Mouse (Mus musculus) erythroid progenitor cell, adult 5-6 weeks (primary cell): ENCODE measurements at regions not wholly inside any gene's neighbourhood (a gene's known extent, or its start where the extent isn't known, plus 50 kb on each side); places are given as distances from the start of the nearest gene placed in this dataset.
"Not testable (repeated sequence)": the region's sequence is repeated elsewhere in the genome, so short reads cannot be mapped to it uniquely, and the experiment has no call there.

Experiments used
- ATAC-seq: replicated peaks from 2 replicates; pipeline ENCODE4 v1.8.0; 2016; ENCODE audit warnings: moderate number of reproducible peaks, mild to moderate bottlenecking, moderate TSS enrichment, inconsistent platforms; ENCODE audit not compliant: poor library complexity, low FRiP score, severe bottlenecking

DNA sequence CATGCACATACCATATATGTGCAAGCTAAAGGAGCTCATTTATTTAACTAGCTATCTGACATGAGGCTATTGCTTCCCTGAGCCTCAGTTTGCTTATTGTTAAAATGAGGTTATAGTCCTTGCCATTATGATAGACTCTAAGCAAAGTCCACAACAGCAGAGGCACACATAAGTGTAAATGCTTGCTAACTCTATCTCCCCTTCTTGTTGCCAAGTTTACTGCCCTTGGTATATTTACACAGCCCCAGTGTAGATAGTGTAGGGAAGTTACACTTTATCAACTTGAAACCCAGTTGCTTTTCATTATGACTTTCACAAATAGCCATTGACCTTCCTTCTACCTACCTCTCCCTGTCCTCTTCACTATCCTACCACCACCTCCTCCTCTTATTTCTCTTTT lies 782.6 kb upstream of the Agtr1b start:
- no peak for ATAC-seq

- ATAC-seq, result no peak
Observed at GRCm38 (mm10) chr3:21128821-21129504, 762.0 kb upstream of the Agtr1b start.

DNA sequence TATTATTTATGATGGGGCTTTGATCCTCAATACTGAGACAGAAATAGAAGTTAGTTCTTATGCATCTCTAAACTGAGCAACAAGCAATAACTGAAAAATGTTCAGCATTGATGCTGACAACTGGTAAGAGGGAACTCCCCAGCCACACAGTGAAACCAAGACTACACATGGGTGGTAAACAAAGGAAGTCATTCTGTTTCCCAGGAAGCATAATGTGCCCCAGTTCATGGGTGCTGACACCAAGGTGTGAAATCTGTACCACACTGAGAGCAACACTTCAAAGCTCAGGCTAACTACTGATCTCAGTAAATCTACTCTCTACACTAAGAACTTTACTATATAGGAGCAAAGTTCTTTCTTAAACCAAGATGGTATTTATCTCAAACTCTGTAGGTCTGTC lies 759.2 kb upstream of the Agtr1b start:
- ATAC-seq, result no peak

DNA sequence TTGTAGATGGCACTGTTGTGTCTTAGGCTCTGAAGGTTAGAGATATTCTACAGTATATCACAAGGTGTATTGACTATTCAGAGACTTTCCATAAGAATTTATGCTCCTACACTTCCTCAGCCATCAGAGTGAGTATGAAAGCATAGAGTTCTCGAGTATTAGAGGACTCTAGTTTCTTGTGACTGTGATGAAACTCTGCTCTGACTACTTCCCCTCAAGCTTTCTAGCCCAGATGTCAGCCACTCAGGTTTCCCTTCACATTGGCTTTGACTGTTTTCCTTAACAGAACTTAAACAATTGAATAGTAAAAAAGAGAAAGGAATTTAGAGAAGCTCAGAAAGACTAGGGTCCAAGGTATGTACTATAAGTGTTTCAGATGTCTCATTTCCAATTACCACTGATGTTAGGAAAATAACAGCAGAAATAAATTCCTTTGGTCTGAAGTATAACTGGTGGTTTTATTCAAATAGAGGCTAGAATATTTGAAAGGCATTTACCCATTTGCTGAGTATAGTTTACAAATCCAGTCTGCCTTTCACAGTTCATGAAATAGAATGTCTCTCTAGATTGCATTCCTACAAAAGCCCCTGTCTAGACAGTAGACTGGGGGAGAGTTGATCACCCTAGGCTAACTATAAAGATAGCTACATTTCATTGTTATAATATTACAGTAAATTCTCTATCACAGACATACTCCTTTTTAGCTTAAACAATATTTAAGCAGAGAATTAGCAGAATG lies 751.4 kb upstream of the Agtr1b start:
- ATAC-seq, result no peak

DNA sequence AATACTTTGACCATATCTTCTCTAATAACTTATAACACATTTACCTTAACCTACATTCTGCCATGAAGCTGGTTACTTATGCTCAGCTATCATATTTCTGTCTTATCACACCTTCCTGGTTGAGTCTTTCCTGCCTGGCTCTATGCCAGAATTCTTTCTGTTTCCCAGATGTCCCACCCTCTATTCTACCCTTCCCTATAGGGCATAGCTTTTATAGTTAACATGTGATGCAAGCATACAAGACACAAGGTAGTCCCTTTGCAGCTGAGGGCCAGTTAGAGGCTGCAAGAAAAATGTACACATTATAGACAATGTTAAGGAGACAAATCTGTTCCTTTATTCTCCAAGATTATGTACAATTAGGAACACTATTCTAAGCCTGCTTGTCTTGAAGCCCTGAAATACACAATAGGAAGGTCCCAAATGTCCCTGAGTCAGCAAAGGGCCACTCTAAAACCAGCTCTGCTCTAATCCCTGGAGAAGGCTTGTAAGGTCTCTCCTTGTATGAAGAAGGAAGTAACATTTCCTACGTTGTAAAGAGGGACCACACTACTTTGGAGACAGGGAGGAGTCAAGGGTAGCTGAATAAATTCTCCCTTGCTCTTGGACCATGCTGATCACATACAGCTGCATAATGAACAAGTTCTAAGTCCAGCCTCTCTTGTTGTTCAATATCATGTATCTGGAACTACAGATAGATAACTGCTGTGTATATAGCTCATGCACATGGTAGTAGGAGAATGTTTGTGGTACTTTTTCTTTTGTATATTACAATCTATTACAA lies 745.0 kb upstream of the Agtr1b start:
- no peak for ATAC-seq

DNA sequence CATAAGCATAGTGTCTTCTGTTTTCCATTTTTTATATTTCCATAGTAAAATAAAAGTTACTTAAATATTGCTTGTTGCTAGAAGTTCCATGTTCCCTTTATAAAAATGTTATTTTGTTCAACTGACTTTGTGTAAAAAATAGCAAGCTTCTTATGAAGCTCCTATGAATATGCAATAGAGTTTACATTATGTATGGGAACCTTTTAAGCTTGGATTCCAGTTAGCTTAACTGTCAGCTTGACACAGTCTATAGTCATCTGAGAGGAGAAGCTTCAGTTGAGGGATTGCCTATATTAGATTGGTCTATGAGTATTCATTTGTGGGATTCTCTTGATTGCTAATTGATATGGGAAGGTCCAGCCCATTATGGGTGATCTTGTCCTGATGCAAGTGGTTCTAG lies 723.2 kb upstream of the Agtr1b start:
- ATAC-seq, result no peak

DNA sequence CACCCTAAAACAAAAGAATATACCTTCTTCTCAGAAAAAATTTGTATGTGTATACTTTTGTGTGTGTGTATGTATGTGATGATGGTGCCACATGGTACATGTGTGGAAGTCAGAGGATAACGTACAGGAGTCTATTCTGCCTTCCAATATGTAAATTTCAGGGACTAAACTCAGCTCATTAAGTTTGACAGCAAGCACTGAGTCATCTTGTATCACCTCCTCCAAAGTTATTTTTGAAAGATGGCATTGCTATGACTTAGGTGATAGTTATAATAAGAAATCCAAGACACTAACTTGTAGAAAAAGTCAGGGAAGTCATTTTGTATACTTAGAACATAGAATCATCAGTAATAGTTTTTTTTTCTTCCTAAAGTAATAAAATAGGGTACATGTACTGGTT lies 719.4 kb upstream of the Agtr1b start:
- ATAC-seq, result no peak

DNA sequence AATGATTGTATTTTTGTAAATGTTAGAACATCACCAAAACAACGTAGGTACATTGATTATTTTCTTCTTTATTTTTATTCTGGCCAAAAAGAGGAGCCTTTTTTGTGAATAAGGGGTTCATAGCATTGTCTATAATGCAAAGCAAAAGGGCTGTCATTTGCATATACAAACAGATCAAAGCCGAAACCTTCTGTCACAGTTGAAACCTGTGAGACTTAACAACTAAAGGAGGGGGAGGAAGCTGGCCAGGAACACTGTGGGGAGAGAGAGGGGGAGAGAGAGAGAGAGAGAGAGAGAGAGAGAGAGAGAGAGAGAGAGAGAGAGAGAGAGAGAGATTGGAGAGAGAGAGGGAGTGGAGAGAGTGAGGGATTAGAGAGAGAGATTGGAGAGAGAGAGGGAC lies 710.6 kb upstream of the Agtr1b start:
- no peak for ATAC-seq

- ATAC-seq, result not testable (repeated sequence)
Observed at GRCm38 (mm10) chr3:21053337-21053736, 686.4 kb upstream of the Agtr1b start.

DNA sequence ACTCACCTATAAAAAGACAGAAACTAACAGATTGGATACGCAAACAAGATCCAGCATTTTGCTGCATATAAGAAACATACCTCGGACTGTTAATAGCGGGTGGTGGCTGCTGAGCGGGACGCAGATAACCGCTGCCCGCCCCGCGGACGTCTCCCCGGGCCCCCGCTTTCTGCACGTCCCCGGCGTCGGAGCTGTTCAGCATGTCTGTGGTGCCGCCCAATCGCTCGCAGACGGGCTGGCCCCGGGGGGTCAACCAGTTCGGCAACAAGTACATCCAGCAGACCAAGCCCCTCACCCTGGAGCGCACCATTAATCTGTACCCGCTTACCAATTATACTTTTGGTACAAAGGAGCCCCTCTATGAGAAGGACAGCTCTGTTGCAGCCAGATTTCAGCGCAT lies 682.4 kb upstream of the Agtr1b start:
- peak; percentile 97 for ATAC-seq

- no peak for ATAC-seq
Observed at GRCm38 (mm10) chr3:21045981-21046380, 679.0 kb upstream of the Agtr1b start.

DNA sequence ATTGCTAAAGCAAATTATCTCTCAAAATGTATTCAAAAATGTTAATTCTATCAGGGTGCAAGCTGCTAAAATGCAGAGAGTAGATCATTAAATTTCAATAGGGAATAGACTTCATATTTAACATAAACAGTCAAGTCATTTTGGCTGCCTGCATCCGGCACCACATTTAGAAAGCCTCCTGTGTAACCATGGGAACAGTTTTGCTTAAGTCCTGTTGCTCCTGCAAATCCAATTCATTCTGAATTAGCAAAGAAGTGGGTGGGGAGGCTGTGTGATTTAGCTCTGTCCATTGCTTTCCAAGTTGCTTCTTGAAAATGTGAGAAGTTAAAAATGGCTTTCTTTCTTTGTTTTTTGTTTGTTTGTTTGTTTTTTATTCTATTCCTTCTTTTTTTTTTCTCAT lies 658.9 kb upstream of the Agtr1b start:
- ATAC-seq, result no peak

DNA sequence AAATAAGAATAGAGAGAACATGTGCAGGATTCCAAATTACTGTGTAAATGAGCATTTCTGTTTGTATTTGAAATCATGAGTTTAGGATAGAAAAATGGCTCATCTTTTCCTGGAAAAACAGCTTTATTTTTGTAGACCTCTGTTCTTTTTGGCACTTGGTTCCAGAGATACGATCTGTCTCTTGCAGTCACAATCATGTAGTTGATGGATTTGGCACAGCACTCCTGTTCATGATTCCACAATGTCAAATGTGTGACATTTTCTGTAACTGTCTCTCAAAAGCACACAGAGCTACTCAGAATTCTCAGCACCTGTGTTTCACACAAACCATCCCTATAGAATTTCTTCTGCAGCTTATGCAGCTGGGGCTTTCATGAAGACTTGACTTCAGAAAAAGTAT lies 654.0 kb upstream of the Agtr1b start:
- no peak for ATAC-seq

GRCm38 (mm10) chr3:21020297-21020696 lies 653.3 kb upstream of the Agtr1b start:
- no peak for ATAC-seq

- ATAC-seq, result no peak
Observed at GRCm38 (mm10) chr3:21009650-21010049, 642.7 kb upstream of the Agtr1b start.

- no peak for ATAC-seq
Observed at GRCm38 (mm10) chr3:20998295-20998694, 631.3 kb upstream of the Agtr1b start.

DNA sequence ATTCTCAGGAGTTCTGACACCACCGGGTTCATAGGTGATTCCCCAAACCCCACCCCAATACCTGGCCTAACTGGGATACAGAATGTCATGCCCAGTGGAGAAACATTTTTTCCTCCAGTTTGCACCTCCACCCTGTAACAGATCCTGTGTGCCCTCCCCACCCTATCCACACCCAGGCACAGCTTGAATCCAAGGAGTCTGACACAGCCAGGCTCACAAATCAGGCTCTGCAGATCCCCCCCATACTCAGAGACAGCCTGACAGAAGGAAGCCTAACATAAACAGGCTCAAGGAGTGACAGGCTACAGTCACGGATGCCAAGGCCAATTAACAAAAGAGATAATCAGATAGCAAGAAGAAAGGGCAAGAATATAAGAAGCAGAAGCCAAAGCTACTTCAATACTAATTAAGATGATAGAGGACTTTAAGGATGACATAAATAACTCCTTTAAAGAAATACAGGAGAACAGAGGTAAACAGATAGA lies 622.6 kb upstream of the Agtr1b start:
- no peak for ATAC-seq

DNA sequence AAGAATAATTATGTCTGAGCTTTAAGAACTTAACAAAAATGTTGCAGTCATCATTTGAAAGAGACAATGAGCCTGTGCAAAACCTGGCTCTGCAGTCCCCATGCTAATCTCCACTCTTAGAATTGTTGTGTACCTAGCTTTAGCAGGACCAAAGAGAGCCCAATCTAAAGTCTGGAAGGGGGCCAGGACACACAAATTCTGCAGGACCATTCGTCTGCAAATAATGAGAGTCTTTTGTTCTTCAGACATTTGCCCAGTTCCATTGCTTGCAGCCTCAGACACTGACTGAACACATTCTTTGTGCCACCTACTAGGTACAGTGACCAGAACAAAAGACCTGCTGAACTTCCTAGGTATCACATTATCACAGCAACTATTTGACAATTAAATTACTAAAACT lies 620.0 kb upstream of the Agtr1b start:
- no peak for ATAC-seq

DNA sequence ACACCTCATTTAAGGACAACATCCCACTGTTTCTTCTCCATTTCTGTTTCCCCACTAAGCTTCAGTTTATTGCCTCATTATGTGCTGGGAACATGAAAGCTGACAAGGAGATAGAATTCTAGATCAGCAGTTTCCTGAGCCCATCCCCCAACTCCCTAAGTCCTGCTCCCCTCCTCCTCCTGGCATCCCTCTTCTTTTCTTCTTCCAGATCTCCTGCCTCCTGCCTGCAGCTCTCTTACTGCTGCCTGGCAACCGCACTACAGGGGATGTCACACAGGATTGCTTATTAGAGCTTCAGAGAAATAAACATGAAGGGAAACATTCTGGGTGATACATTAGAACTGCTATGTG lies 619.4 kb upstream of the Agtr1b start:
- no peak for ATAC-seq

GRCm38 (mm10) chr3:20985682-20986376 lies 618.9 kb upstream of the Agtr1b start:
- ATAC-seq, result no peak
